Mouse (Mus musculus) heart, postnatal 10 days (tissue): Measurements from ENCODE around the gene Kazald1. TPM values are rescaled to one million over a fixed set of nuclear protein-coding genes. Genes with fewer than 3 reads are reported as not detected.
A peak's percentile ranks its signal among the peaks of the same experiment; 100 is the strongest.

Experiments
- DNase-seq, 2 experiments: peaks; one replicate each; pipeline ENCODE4 v3.0.0; 2021
- intact Hi-C: fragments of 180-260 bp; cut with DNase I; formaldehyde crosslinking; loops from one replicate; pipeline ENCODE4 v1.15.1; 2025
- total RNA-seq, 2 experiments: library from RNA; stranded (reverse); gene quantifications; 2 replicates each; pipeline ENCODE4 v1.2.3; 2021

Kazald1 gene
- total RNA-seq, 2 experiments from 2014 or later: 7.4 to 9.1 TPM

DNA sequence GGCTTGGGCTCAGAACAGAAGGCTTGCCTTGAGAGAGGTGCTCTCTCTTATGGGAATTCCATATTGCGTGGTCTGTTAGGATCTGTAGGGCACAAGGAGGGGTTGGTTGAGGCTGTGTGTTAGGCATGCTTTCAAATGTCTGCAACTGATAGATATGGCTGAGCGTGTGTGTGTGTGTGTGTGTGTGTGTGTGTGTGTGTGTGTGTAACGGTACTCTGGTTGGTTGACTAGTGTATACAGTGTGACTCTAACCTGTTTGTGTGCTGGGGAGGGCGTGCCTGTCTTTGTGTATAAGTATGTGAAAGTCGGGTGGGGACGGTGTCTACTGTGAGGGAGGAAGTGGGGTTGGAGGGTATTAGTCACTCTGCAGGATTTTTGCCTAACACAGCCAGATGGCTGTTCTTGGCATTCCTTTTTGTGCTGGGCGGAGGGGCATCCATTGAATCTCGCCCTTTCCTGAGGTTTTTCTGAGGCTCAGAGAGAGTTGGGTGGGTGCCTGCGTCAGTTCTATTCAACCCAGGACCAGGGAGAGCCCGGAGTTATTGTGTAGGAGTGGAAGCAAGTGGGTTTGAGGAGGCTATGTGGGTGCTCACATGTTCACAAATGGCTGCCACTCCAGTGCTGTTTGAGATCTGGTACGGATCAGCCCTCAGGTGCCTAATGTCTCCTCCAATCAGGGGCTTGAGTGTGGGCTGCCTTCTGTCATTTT is 27.0 kb upstream of the Kazald1 start:
- intact Hi-C loops: no loop called here
- DNase-seq: peak; percentile 65 to 71

DNA sequence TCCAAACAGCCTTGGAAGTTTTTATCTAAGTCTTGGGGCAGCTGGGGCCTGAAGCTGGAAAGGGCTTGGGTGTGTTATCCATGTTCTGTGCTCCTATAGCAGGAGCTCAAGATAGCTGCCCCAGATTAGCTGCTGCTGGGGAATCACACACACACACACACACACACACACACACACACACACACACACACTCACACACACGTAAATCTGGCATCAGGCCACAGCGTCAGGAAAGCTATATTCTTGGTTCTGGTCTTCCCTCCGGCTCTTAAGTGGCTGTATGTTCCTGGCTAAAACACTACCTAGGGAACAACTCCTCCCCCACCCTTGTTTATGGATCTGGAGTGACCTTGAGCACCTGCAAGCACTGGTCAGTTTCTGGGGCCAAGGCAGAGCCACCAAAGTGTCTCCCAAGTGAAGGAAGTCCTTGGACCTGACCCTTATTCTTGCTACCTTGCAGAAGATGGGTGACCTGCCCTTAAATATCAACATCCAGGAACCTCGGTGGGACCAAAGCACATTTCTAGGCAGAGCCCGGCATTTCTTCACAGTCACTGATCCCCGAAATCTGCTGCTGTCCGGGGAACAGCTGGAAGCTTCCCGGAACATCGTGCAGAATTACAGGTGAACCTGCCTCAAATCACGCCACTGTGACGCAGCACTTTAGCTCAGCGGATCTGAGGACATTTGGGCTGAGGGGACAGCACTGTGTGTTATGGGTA is 26.2 kb upstream of the Kazald1 start:
- intact Hi-C loops: no loop called here

DNA sequence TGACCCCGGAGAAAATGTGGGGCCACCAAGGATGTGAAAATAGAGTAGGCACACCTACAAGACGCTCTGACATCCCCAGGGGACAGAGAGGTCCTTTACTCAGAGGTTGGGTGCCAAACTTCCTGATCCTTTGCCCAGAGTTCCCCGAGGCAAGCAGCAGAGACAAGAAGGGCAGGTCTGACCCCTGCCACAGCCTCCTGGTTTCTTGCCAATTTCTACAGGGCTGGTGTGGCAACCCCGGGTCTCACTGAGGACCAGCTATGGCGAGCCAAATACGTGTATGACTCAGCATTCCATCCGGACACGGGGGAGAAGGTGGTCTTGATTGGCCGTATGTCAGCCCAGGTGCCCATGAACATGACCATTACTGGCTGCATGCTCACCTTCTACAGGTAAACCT is 25.5 kb upstream of the Kazald1 start:
- no peak for DNase-seq
- intact Hi-C loops: no loop called here

More for the DNA sequence above, 26.2 kb upstream of the Kazald1 start:
- DNase-seq: no peak

DNA sequence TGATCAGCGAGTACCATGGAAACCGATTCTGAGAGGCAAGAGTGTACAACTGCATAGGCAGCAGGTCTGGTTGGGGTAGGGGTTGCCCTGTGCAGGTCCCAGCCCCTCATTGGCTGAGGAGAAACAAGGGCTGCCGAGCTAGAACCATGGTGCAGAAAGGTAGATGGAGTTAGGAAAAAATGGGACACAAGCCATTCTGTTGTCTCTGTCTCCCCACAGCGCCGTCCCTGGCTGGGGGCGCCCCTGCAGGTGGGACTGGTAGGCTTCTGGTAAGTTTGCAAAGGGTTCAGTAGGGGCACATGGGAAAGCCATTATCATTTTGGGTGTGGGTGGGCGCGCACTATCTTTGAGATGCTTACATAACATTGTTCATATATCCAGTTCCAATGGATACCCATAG is 21.6 kb upstream of the Kazald1 start:
- intact Hi-C loops: no loop called here
- no peak for DNase-seq

DNA sequence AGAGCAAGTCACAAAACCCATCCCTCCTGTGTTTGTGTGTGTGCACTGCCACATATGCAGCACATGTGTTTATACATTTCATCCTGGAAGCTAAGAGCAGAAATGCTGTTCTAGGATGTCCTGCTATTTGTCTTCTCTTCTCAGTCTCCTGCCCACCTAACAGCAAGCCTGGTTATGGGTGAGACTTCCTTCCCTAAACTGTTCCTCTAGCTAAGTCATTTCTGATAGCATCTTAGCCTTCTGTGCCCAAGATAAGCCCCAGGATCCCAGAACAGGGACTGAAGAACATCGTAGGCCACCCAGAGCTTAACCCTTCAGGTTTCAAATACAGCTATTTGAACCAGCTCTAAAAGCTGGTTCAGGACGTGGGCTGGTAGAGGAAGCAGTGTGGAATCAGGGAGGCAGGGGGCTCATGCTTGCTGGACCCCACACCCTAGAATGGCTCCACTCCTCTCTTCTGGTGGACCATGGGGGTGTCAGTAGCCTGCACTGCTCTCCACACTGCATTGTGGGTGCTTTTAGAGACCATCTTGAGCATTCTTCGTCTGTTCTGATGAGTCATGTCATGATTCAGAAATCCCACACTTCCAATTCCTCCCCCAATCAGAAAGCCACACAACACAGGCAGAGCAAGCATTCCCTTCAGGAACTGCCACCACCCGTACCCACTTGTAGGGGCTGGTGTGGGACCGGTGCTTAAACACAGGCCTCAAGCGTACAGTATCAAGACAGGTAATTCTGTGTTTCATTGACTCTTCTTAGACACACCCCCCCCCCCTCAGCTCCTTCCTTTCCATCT is 19.9 kb upstream of the Kazald1 start:
- intact Hi-C loops: no loop called here
- no peak for DNase-seq

DNA sequence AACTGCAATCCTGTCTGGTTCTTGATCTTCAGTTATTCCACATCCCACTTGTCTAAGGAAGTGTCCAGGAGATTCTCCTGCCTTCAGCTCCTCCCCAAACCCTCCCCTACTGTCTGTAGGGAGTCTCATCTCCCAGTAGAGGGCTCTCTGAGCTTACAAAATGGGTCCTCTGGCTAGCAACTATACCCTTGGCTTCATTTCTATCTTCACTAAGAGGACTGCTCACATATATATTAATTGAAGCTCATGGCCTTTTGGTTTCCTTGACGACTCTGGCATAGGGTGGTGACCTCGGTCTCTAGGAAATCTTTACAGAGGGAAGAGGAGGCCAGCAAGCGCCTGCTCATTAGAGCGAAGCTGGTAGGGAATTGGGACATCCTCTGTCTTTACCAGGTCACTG is 18.7 kb upstream of the Kazald1 start:
- intact Hi-C loops: loop anchor here (2.0 kb wide), 1 partner anchor 24 kb away; no protein-coding TSS in a partner anchor
- DNase-seq: peak; percentile 50 to 53

DNA sequence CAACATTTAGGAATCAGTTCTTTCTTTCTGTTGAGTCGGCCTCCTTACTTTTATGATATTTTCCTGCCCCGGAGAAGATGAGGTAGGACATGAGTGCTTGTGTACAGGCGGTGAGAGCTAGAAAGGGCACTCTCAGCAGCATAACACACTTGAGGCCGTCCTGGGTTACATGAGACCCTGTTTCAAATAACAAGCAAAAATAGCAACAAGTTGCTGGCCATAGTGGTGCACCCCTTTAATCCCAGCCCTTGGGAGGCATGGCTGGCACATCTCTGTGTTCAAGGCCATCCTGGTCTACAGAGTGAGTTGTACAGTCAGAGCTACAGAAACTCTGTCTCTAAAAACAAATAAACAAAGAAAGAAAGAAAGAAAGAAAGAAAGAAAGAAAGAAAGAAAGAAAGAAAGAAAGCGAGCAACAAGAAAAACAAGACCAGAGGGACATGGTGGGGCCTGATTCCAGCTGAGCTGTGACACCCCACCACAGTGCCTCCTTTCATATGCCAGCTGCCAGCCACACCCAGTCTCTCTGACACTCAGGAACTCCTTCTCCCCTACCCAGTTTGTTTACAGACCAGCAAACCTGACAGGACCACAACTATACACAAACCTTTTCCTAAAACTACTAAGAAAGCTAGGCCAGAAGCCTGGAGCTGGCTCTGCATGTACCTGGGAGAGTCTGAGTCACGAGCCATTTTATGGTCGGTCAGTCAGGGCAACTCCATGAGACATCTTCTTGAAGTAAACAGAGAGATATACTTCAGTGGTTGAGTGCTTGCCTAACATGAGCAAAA is 17.9 kb upstream of the Kazald1 start:
- DNase-seq: peak in 1 of 2 experiments; percentile 28
- intact Hi-C loops: loop anchor here (2.0 kb wide), 1 partner anchor 24 kb away; no protein-coding TSS in a partner anchor

DNA sequence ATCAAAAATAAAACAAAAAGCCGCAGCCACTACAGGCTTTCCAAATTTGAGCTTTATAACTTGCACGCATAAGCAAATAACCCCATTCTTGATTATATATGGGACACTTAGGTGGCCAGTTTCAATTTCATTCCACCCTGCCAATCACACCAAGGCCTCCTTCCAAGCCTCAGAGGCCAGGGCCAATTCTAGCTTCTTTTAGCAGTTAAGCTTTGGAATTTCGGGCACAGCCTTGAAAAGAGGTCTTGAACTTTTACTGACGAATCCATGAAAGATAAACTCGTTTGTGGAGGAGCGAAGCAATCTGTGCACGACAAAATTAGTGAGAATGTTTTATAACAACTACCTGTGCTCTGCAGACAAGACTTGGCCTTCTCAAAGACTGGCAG is 17.3 kb upstream of the Kazald1 start:
- intact Hi-C loops: loop anchor here (2.0 kb wide), 1 partner anchor 23 kb away; no protein-coding TSS in a partner anchor

DNA sequence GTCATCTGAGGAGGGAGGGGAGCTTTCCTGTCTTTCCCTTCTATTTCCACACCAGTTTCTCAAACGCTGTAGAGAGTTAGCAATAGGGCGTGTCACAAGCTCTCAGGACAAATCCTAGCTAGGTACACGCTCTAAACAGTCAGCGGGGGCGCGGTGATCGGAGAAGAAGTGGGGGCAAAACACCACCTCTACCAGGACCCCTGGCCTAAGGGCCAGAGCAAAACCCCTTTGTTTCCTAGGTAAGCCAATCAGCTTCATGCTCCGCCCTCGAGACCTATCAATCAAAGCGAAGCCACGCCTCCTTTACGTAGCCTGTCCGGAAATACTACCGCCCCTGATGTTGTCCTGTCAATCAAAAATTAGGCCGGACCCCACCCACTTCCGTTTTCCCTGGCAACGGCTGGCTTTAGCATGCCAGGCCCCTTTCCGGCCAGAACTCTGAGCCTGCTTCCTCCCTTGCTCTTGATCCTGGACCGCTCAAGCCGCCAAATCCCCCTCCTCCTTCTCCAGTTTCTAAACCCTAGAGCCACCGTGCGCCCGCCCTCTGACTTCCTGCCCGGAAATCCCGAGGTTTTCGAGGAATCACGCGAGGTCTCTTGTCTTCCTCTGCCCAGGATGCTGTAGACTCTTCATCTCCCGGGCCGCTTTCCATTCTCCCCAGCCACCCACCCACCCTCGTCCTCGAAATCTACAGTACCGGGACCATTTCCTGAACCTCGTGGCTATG is 16.8 kb upstream of the Kazald1 start:
- intact Hi-C loops: no loop called here
- peak; percentile 98 for DNase-seq

More for the DNA sequence above, 17.3 kb upstream of the Kazald1 start:
- DNase-seq: no peak

DNA sequence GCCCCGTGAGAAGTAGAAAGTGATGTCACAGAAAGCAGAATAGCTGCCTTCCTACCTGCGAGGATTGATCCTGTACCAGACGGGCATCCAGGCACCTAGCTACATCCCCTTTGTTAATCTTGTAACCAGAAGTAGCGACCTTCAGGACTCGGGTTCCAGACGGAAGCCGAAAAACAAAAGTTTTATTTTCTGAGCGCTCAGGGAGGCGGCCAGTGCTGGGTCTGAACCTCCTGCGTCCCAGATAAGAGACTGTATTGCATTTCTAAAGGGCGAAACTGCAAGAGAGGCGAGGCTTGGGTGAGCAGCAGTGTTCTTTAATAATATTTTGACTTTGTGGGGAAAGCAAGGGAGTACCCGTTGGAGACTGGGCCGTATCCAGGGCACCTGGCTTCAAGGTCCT is 16.2 kb upstream of the Kazald1 start:
- DNase-seq: no peak
- intact Hi-C loops: no loop called here

DNA sequence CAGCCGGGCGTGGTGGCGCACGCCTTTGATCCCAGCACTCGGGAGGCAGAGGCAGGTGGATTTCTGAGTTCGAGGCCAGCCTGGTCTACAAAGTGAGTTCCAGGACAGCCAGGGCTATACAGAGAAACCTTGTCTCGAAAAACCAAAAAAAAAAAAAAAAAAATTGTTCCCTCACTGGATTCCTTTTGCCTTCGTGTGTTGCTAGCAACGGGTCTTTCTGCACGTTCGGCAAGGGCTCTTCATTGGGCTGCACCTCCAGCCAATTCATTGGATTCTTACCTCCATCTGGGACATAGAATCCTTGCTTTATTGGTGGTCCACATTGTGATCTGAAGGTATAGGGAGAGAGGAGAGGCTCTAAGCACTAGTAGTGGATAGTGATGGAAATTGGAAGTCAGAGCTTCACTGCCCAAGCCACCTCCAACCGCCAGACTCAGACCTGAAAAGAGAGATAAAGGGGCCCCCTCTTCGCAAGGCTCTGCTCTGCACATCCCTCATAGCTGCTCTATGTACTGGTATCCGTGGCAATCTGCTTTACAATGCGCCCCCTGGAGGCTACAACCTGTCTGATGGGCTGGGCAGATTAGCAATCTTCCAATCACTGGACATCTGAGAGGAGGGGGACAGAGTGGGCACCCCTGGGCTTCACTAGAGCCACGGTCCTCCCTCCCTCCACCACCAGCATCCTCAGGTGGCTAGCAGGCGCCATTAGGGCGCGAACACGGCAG is 11.3 kb upstream of the Kazald1 start:
- intact Hi-C loops: no loop called here
- DNase-seq: no peak

DNA sequence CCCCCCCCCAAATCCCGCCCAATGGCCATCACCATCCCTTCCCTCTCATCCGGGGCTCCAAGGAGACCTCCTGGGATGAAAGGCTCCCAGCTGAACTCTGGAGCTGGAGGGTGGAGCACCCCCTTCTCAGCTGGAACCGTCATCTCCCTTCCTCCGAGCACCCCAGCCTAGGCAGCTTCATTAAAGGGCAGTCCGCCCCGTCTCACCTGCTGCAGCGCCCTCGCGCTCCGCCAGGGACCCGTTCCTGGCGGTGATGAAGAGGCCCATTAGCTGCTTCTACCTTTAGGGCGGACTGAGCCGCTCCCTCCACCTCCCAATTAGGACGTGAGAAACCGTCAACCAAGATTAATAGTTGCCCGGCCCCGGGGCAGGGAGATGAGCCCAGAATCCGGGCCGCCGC is 9.8 kb upstream of the Kazald1 start:
- DNase-seq: no peak

DNA sequence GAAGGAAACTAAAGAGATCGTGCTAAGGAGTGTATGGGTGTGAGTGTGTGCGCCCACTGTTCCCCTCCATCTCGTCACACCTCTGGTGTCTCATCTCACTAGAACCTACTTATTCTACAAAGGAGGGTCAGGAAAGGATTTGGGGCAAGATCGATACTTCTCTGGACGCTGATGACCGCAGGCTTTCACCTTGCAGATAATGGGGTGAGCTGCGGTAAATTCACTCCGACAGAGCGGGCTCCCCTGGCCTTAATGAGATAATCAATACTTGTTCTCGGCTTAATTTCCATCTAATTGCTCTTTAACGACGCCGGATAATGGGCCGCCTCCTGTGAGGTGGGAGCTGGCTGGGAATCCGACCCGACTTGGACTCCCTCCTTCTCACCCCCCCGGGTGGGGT is 7.9 kb upstream of the Kazald1 start:
- intact Hi-C loops: no loop called here
- DNase-seq: no peak

More for the DNA sequence above, 9.8 kb upstream of the Kazald1 start:
- intact Hi-C loops: no loop called here

DNA sequence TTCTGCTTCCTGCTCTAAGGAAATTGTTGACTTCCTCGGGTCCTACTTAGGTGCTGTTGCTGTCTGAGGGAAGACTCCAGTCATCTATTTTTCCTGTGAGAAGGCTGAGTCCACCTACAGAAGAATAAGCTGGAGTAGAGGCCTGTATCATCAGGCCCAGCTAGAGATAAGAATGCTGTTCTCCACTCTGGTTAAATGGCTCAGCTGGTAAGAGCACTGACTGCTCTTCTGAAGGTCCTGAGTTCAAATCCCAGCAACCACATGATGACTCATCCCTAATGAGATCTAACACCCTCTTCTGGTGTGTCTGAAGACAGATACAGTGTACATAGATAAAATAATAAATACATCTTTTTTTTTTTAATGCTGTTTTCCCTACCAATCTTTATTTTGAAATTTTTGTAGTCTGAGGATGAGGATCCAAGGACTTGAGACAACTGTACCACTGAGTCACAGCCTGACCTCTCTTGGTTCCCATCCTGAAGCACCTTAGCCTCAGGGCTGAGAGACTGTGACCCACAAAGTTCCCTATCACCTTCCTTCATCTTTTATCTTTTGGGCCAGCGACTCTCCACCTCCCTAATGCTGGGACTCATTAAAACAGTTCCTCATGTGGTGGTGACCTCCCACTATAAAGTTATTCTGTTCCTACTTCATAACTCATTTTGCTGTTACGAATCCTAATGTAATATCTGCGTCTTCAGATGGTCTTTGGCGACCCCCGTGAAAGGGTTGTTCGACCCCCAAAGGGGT is 7.1 kb upstream of the Kazald1 start:
- intact Hi-C loops: no loop called here
- DNase-seq: no peak

DNA sequence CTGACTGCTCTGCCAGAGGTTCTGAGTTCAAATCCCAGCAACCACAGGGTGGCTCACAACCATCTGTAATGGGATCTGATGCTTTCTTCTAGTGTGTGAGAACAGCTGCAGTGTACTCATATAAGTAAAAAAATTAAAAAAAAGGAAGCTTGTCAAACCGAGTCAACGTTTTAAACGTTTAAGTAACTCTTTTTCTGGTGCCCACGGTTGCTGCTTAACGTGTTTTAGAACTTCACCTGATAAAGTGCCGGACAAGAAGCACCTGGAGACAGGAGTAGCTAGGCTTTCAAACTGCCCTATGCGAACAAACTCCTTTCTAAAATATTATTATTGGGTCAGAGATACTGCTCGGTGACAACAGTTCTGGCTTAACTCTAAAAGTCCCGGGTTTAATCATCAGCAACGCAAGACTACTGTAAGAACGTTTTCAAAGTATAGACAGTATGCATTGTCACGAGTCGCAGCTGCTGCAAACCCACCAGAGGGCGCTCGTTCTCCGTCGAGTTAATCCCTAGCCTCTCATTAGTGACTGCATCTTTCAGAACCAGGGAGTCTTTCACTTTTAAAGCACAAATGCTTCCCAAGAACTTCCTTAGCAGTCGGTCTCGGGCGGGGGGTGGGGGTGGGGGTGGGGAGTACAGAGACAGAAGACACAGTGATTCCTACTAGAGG is 1.0 kb upstream of the Kazald1 start:
- DNase-seq: peak; percentile 87 to 92
- intact Hi-C loops: no loop called here

DNA sequence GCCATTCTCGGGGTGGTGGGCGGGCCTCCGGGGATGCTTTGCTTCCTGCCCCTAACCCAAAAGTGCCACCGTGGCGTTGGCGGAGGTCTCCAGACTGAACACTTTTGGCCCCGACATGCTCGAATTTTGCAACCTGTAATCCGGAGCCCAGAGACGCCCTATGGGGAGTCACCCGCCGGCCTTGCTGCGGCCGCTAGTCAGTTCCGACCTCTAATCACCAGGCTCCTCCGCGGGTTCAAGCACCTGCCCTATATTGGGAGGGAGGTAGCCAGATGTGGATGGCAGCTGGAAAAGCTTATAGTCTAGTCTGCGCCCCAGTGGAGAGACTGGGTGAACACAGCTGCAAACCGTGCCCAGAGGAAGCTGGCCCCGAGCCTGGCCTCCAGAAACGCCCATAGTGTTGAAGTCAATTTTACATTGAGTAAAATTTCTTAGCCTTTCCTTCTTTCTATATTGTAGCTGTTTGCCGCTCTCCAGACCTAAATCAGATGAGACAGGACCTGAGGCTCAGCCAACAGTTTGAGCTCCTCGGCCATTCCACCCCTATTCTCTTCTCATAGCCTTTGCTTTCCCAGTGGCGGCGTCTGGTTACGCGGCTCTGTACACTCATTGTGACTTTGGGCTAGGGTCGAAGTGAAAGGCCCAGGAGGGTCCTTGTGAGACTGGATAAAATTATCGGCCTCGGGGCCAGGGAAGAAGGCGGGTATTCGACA is 438 bp downstream of the Kazald1 start:
- intact Hi-C loops: no loop called here
- peak; percentile 43 to 51 for DNase-seq

DNA sequence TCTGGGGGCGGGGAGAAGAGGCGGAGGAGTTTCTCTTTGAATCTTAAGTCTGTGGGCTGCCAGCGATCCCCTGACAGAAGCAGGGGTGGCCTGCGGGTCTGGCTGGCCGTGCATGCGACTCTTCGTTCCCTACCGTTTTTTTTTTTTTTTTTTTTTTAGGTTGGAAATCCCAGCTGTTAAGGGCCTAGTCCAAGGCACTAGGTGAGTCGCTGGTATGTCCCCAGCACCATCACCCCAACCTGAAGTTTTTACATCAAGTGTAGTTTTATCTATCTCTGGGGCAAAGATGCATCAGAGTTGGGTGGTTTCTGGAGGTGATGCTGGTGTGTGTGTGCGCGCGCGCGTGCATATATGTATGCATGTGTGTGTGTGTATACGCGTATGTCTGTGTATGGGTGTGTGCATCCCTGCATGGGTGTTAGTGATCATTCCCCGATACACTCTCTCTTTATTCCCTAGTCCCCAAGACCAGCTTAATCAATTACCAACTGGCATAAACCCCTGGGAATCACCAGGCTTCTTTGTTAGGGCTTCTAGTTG is 1.1 kb downstream of the Kazald1 start:
- peak; percentile 15 to 25 for DNase-seq
- intact Hi-C loops: no loop called here
